Mouse (Mus musculus) stomach, postnatal 0 days (tissue): ENCODE results near the gene Cbr4.

ENCODE experiments used
- CTCF ChIP-seq: IDR thresholded peaks from 2 replicates; pipeline ENCODE4 v1.5.1; 2016; ENCODE audit warnings: antibody characterized with exemption, low read depth, mild to moderate bottlenecking, moderate library complexity
- EP300 ChIP-seq: optimal IDR thresholded peaks from 2 replicates; pipeline ENCODE3; 2016; ENCODE audit warnings: antibody characterized with exemption

- TF ChIP-seq EP300 (no peak), CTCF (no peak)
Measured at GRCm38 (mm10) chr8:61497110-61497509, 9.6 kb downstream of the Cbr4 start.
